Comparison of ENCODE assay signal across 8 mouse cellular contexts in the genomic region with DNA sequence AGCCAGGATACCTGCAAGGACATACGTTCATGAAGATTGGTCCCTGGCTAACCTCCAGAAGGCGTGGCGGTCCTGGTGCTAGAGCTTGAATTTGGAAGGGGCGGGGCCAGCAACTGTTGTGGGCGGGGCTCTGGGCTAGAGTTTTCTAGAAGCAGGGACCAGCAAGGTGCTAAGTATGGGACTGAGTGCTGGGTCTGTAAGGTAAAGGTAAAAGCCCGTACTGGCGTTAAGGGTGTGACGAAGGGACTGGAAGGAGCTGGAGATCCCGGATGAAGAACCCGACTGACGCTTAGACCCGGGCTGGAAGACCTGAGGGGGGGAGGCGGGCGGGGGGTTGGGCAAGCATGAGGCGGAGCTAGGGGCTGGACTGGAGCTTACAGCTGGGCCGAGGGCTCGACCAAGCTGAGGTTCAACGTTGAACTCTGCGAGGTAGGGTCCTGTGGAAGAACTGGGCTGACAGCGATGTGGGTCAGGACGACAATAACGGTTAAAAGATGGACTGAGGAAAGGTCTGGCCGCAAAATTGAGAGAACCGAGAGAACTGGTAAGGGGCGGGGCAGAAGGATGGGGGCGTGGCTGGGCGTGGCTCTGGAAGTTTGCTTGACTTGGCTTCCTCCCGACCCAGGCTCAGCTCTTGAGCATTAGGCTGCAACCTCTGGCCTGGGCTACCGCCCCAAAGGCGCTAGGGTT. TPM values are rescaled to one million over a fixed set of nuclear protein-coding genes. Genes with fewer than 3 reads are reported as not detected.
A peak's percentile ranks its signal among the peaks of the same experiment; 100 is the strongest.
DNase-seq lines count a peak whose midpoint lies in the region; ATAC-seq lines count a peak whose summit lies in the region.

No protein-coding gene starts in this region.

- H3K36me3 ChIP-seq in forebrain, embryonic 14.5 days (ENCODE audit: control insufficient read depth, insufficient read depth, low read length): peaks cover 30% of the 10 kb centered on the region
- H3K36me3 ChIP-seq in limb, embryonic 12.5 days: peaks cover 37% of the 10 kb centered on the region
- peaks cover 9% of the 10 kb centered on the region for H3K36me3 ChIP-seq in midbrain, embryonic 11.5 days (ENCODE audit: control insufficient read depth, insufficient read depth, low read length)

- ATAC-seq in forebrain, embryonic 14.5 days: 0 out of 2 replicates have a peak, but pooled peaks have one; percentile 35
- 0 out of 2 replicates have a peak, but pooled peaks have one; percentile 40 for ATAC-seq in limb, embryonic 12.5 days (ENCODE audit: insufficient number of reproducible peaks, insufficient read depth, low FRiP score, low TSS enrichment, low read depth)
- ATAC-seq in midbrain, embryonic 11.5 days (ENCODE audit: low FRiP score): peak; percentile 73

- no peaks in the 10 kb centered on the region for H3K27me3 ChIP-seq in forebrain, embryonic 14.5 days (replicated peaks; ENCODE audit: control insufficient read depth, insufficient read depth, low read length)
- no peaks in the 10 kb centered on the region for H3K27me3 ChIP-seq in limb, embryonic 12.5 days
- no peaks in the 10 kb centered on the region for H3K27me3 ChIP-seq in midbrain, embryonic 11.5 days (ENCODE audit: control insufficient read depth, insufficient read depth, low read length)

- H3K9ac ChIP-seq in forebrain, embryonic 14.5 days (ENCODE audit: low read length): peak overlapping the region; percentile 35; the same call in 1 of the 2 replicates
- H3K9ac ChIP-seq in limb, embryonic 12.5 days (replicated peaks): peak overlapping the region; percentile 18; the same call in 1 of the 2 replicates
- H3K9ac ChIP-seq in midbrain, embryonic 11.5 days (ENCODE audit: low read length): peak overlapping the region; percentile 44

- H3K4me1 ChIP-seq in forebrain, embryonic 14.5 days (ENCODE audit: control insufficient read depth, insufficient read depth, low read length): peaks cover 7% of the 10 kb centered on the region
- H3K4me1 ChIP-seq in limb, embryonic 12.5 days (replicated peaks): peaks cover 20% of the 10 kb centered on the region
- peaks cover 10% of the 10 kb centered on the region for H3K4me1 ChIP-seq in midbrain, embryonic 11.5 days (ENCODE audit: control insufficient read depth, insufficient read depth, low read length)

- peak overlapping the region; percentile 28 for H3K4me3 ChIP-seq in forebrain, embryonic 14.5 days (ENCODE audit: low read depth, low read length)
- peak overlapping the region; percentile 46 for H3K4me3 ChIP-seq in limb, embryonic 12.5 days (replicated peaks)
- H3K4me3 ChIP-seq in midbrain, embryonic 11.5 days (ENCODE audit: low read depth, low read length): peak overlapping the region; percentile 32

- peak; percentile 86 to 87 for DNase-seq in B cell, adult 2 months
- DNase-seq in adrenal gland, postnatal 25 days: peak; percentile 78
- DNase-seq in forebrain, embryonic 14.5 days (ENCODE audit: low spot score): peak; percentile 36
- peak; percentile 81 for DNase-seq in heart, postnatal 4 days
- DNase-seq in midbrain, embryonic 11.5 days (ENCODE audit: low spot score, missing footprints): peak; percentile 98
- DNase-seq in spleen, postnatal 36 days (ENCODE audit: low spot score in 2 of 2): peak; percentile 64 to 75
- DNase-seq in layer of hippocampus, adult 8-10 months (ENCODE audit: low spot score in 2 of 2): no peak

- no peaks in the 10 kb centered on the region for H3K9me3 ChIP-seq in forebrain, embryonic 14.5 days (replicated peaks; ENCODE audit: control insufficient read depth, low read length)
- H3K9me3 ChIP-seq in limb, embryonic 12.5 days: no peaks in the 10 kb centered on the region
- no peaks in the 10 kb centered on the region for H3K9me3 ChIP-seq in midbrain, embryonic 11.5 days (ENCODE audit: control insufficient read depth, low read length)

- H3K27ac ChIP-seq in forebrain, embryonic 14.5 days (ENCODE audit: low read depth, low read length): no peak overlapping the region
- H3K27ac ChIP-seq in limb, embryonic 12.5 days: peak overlapping the region; percentile 53
- H3K27ac ChIP-seq in midbrain, embryonic 11.5 days (ENCODE audit: low read depth, low read length): no peak overlapping the region

- 5% methylated on average over 30 of the region's 30 CpGs for WGBS in forebrain, embryonic 14.5 days
- 4% methylated on average over 30 of the region's 30 CpGs for WGBS in limb, embryonic 12.5 days
- WGBS in midbrain, embryonic 11.5 days: 3% methylated on average over 30 of the region's 30 CpGs

- peak overlapping the region; percentile 47 for H3K4me2 ChIP-seq in forebrain, embryonic 14.5 days (ENCODE audit: low read length)
- peak overlapping the region; percentile 57 for H3K4me2 ChIP-seq in limb, embryonic 12.5 days
- H3K4me2 ChIP-seq in midbrain, embryonic 11.5 days: peak overlapping the region; percentile 48

RNA-seq across cellular contexts. Expression of gene Proca1, which starts 1.4 kb away (rescaled TPM):
- 14.6 and 16.8 TPM in 2 replicates for total RNA-seq in adrenal gland, postnatal 25 days (2021)
- 0.55 and 0.73 TPM in 2 replicates for polyA plus RNA-seq in forebrain, embryonic 14.5 days (2014; fragmentation: Nextera tagmentation; extraction: Ambion mirVana)
- total RNA-seq in heart, postnatal 4 days (2021): 1 to 10 TPM in 1 of 2 experiments, under 1 TPM in 1; 0.81 to 1.4 TPM
- polyA plus RNA-seq in limb, embryonic 12.5 days (2016; fragmentation: Nextera tagmentation; extraction: Ambion mirVana): 1.9 and 2.7 TPM in 2 replicates
- polyA plus RNA-seq in midbrain, embryonic 11.5 days (2014; fragmentation: Nextera tagmentation; extraction: Ambion mirVana): 0.99 and 1.0 TPM in 2 replicates
- 1 to 10 TPM; 3.9 to 5.9 (median 4.9) TPM for total RNA-seq in layer of hippocampus, adult 8-10 months (2022)

RNA-seq across cellular contexts. Expression of gene Rab34, which starts 6.3 kb away (rescaled TPM):
- 90.8 and 97.4 TPM in 2 replicates for total RNA-seq in adrenal gland, postnatal 25 days (2021)
- 48.1 and 48.2 TPM in 2 replicates for polyA plus RNA-seq in forebrain, embryonic 14.5 days (2014; fragmentation: Nextera tagmentation; extraction: Ambion mirVana)
- total RNA-seq in heart, postnatal 4 days (2021): 10 to 100 TPM; 25.2 to 28.0 TPM
- 149 and 157 TPM in 2 replicates for polyA plus RNA-seq in limb, embryonic 12.5 days (2016; fragmentation: Nextera tagmentation; extraction: Ambion mirVana)
- 54.7 and 55.1 TPM in 2 replicates for polyA plus RNA-seq in midbrain, embryonic 11.5 days (2014; fragmentation: Nextera tagmentation; extraction: Ambion mirVana)
- 10 to 100 TPM; 28.2 to 39.4 (median 36.4) TPM for total RNA-seq in layer of hippocampus, adult 8-10 months (2022)

RNA-seq across cellular contexts. Expression of gene Rpl23a, which starts 11.2 kb away (rescaled TPM):
- 1,910 and 2,113 TPM in 2 replicates for total RNA-seq in adrenal gland, postnatal 25 days (2021)
- polyA plus RNA-seq in forebrain, embryonic 14.5 days (2014; fragmentation: Nextera tagmentation; extraction: Ambion mirVana): 1,011 and 1,206 TPM in 2 replicates
- total RNA-seq in heart, postnatal 4 days (2021): 1,000 to 10,000 TPM; 1,082 to 1,148 TPM
- 1,381 and 1,432 TPM in 2 replicates for polyA plus RNA-seq in limb, embryonic 12.5 days (2016; fragmentation: Nextera tagmentation; extraction: Ambion mirVana)
- polyA plus RNA-seq in midbrain, embryonic 11.5 days (2014; fragmentation: Nextera tagmentation; extraction: Ambion mirVana): 1,223 and 1,245 TPM in 2 replicates
- total RNA-seq in layer of hippocampus, adult 8-10 months (2022): 100 to 1,000 TPM; 606 to 878 (median 722) TPM

RNA-seq across cellular contexts. Expression of gene Tlcd1, which starts 18.0 kb away (rescaled TPM):
- 73.0 and 107 TPM in 2 replicates for total RNA-seq in adrenal gland, postnatal 25 days (2021)
- 4.4 and 4.5 TPM in 2 replicates for polyA plus RNA-seq in forebrain, embryonic 14.5 days (2014; fragmentation: Nextera tagmentation; extraction: Ambion mirVana)
- total RNA-seq in heart, postnatal 4 days (2021): 1 to 10 TPM; 8.4 to 9.8 TPM
- 11.6 and 11.9 TPM in 2 replicates for polyA plus RNA-seq in limb, embryonic 12.5 days (2016; fragmentation: Nextera tagmentation; extraction: Ambion mirVana)
- 7.9 and 8.5 TPM in 2 replicates for polyA plus RNA-seq in midbrain, embryonic 11.5 days (2014; fragmentation: Nextera tagmentation; extraction: Ambion mirVana)
- 10 to 100 TPM; 16.6 to 24.8 (median 23.8) TPM for total RNA-seq in layer of hippocampus, adult 8-10 months (2022)

RNA-seq across cellular contexts. Expression of gene Nek8, which starts 18.1 kb away (rescaled TPM):
- total RNA-seq in adrenal gland, postnatal 25 days (2021): 15.7 and 17.6 TPM in 2 replicates
- polyA plus RNA-seq in forebrain, embryonic 14.5 days (2014; fragmentation: Nextera tagmentation; extraction: Ambion mirVana): 4.6 and 5.5 TPM in 2 replicates
- 1 to 10 TPM; 7.7 to 8.6 TPM for total RNA-seq in heart, postnatal 4 days (2021)
- polyA plus RNA-seq in limb, embryonic 12.5 days (2016; fragmentation: Nextera tagmentation; extraction: Ambion mirVana): 18.3 and 20.4 TPM in 2 replicates
- polyA plus RNA-seq in midbrain, embryonic 11.5 days (2014; fragmentation: Nextera tagmentation; extraction: Ambion mirVana): 6.4 and 7.1 TPM in 2 replicates
- total RNA-seq in layer of hippocampus, adult 8-10 months (2022): 1 to 10 TPM; 3.0 to 3.5 (median 3.3) TPM

Comparison
In these comparisons a context has a peak if more than half of its experiments do, and no peak if none do; other contexts are left out.
1. DNase-seq: peak in B cell, adult 2 months (2 of 2), adrenal gland, postnatal 25 days (single experiment), forebrain, embryonic 14.5 days (single experiment), heart, postnatal 4 days (single experiment), midbrain, embryonic 11.5 days (single experiment) and spleen, postnatal 36 days (2 of 2); none in layer of hippocampus, adult 8-10 months (0 of 2).
2. Peak in every context shown above with its lines, with median percentiles within 50 percentile points of each other: ATAC-seq, H3K4me2 ChIP-seq, H3K4me3 ChIP-seq and H3K9ac ChIP-seq.